Mouse (Mus musculus) monocyte, adult 2 months (primary cell): ENCODE results near the gene Adssl1.

Experiments
- DNase-seq, 2 experiments: peaks; one replicate each; pipeline ENCODE4 v3.0.0; 2022; ENCODE audit warnings: low spot score in 2 of 2, low read depth in 1 of 2

The Adssl1 gene

DNA sequence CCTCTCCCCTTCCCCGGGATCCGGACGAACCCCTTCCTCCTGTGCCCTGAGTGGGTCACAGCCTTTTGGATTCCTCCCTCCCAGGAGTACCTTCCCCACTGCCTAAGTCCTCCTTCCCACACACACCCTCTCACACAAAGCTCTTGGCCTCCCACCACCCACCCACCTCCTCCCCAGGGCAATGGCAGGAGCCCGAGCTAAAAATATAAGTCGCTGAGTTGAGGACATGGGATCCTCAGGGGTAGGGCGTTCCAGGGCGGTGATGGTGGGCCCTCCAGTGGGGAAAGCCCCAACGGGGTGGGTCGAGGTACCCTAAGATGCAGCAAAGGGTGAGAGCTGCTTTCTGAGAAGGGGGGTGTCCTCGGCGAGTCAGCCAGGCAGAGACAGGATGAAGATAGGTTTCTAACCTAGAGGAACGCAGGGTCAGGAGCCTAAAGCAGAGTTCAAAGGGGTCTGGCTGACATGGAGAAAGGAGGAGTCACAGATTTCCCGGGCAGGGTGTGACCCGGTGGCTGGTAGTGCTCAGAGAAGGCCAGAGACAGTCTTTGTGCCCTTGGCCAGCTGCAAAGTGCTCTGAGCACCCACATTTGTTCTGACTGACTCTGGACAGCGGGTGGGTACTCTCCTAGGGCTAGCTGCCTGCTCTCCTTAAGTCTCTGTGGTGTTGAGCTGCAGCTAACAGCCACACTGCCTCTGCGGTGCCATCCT is 663 bp downstream of the Adssl1 start:
- DNase-seq = no peak

DNA sequence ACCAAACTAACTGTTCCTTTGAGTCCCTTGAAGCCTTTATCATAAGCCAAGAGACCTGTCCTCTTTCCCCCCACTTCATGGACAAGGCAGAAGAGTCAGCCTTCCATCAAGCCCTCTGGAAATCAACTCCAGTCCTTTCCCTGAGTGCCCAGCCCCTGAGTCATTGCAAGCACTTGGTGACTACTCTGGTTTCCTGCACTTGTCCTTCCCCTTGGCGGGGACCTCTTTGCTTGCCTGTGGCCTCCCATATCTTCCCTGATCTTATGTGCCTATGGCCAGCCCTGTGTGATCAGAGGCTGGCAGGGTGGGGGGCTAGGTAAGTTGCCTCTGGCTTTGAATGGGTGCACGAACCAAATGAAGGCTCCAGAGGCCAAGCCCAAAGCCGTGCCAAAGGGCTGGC is 2.1 kb downstream of the Adssl1 start:
- no peak for DNase-seq

DNA sequence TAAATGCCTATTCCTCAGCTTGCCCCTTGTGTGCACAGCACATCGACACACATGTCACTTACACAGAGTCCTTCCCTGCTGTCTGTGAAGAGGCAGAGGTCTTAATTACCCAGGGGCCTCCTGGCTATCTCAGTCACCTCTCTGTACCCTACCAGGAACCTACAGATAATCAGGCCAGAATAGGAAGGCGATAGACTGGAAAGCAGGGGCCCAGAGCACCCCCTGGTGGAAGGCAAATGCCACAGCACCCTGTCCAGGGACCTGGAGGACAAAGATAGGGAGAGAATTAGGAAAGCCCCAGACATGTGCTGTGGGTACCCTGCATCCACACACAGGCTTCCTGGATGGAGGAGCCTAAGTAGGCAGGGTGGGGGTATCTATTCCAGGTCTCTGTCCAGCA is 3.9 kb downstream of the Adssl1 start:
- peak in 1 of 2 experiments; percentile 61 for DNase-seq

DNA sequence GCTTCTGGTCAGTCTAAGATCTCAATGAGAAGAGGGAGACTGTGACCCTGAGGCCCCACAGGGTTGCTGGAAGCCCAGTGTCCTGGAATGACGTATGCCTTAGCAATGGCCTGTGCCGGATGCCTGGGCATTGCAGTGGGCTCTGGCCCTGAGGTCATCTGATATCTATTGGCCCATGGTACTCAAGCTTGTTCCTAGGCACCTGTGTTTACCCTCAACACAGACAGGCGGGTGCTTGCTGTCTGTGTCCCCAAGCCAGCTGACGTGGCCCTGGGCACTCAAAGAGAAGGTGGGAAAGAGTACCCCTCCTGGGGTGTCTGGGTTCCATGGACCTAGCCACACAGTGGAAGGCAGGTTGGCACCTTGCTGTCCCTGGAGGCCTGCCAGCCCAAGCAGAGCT is 5.9 kb downstream of the Adssl1 start:
- no peak for DNase-seq

DNA sequence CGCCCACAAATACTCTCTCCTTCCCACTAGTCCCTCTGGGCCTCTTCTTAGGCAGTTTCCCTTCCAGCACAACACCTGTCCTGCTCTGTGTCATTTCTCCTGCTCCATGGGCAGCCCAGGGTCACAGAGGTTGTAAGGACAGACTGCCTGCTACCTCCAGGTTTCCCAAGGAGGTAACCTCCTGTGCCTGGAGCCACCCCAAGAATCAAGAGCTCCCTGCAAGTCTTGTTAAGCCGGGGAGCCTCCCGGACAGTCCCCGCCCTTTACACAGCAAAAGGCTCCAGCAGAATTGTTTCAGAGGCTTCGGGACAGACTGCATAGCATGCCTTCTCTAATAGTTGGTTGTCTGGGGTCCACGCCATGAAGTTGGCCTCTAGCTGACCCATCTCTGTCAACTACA is 6.6 kb downstream of the Adssl1 start:
- no peak for DNase-seq

DNA sequence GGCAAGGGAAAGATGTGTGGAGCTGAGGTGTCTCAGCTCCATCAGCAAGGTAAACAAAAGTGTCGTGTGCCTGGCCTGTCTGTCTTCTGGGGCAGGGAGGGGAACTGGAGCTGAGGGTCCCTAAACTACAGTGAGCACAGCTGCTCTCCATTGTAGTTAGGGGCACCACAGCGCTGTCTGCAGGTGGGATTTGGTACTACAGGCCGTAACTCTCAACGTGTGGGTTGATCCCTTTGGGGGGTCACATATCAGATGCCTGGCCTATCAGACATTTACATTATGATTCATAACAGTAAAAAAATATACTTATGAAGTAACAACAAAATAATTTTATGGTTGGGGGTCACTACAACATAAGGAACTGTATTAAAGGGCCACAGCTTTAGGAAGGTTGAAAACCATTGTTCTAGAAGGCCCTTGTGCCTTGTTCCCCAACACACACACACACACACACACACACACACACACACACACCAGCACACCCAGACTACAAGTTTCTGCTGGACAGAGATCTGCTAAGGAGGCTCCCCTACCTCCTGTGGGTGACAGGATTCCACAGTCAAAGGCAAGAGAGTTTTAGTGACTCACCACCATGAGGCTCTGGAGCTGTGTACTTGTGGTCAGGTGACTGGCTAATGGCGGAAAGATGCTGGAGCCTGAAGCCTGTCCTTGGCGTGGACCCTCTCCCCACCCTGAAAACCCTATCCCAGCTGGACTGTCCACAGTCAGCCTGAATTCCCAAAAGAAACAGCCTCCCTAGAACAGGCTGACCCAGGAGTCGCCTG is 7.4 kb downstream of the Adssl1 start:
- no peak for DNase-seq

DNA sequence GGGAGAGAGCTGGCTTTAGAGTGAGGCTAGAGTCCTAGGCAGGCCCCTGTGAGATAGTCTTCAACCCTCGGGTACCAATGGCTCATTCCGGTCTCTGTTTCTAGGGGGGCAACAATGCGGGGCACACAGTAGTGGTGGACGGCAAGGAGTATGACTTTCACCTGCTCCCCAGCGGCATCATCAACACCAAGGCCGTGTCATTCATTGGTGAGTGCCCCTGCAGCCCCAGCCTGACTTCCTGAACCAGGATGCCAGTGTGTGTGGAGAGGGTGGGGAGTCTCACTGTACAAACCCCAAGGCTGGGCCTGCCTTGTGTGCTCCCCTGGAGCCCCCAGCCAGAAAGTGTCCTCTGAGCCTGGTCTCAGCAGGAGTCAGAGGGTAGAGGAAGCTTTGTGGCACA is 8.4 kb downstream of the Adssl1 start:
- DNase-seq = no peak

DNA sequence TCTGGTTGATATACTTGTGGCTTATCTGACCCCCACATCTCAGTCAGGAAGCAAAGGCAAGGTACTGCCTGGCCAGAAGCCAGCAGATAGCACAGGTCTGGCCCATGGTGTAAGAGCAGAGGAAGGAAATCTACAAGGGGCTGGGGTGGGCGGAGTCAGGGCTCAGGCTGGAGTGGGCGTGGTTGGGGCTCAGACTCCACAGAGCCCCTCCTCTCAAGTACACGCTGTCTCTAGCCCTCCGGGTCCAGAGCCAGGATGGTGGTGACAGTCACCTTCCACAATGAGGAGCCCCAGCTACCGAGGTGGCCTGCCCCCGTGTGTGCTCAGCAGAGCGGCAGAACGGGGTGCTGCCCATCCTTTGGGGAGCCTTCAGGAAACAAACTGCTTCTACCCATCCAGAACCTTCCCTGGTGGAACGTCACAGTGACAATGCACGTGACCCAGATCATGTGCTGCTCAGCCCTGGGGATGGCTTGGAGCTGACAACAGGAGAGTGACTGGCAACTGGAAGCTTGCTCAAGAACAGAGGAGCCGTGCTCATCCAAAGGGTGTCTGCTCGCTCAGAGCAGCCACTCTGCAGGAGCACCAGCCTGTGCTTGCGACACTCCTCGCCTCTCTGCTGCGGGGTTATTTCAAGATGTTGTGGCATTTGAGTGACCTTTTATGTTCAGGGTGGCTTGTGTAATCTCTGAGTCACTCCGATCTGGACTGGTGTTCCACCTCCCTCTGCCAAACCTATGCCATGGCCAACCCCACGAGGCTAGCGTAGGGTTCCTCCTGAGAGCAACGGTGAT is 9.3 kb downstream of the Adssl1 start:
- DNase-seq = peak; percentile 83 to 87

DNA sequence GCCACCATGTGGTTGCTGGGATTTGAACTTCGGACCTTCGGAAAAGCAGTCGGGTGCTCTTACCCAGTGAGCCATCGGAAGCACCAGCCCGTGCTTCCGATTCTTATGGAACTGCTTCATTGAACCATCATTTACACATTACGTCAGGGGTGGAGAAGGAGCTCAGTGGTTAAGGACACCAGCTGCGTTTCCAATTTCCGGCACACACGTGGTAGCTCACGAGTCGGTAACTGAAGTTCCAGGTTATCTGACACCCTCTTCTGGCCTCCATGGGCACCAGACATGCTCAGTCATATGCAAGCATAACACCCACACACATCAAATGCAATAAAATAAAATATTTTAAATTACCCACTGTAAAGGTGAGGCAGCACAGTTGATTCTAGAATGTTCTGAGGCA is 10.2 kb downstream of the Adssl1 start:
- no peak for DNase-seq

DNA sequence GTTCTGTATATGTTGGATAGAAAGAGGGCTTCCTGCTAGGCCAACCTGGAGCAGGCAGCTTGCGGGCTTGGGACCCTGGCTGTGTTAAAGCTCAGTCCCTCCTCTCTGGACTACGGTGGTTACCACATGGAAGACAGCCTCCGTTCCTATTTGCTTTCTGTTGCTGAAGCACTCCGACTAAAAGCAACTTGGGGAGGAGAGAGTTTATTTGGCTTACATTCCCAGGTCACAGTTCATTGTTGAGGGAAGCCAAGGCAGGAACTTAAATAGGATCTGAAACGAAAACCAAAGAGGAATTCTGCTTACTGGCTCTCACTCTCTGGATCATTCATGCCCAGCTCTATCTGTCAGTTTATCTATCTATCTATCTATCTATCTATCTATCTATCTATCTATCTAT is 11.0 kb downstream of the Adssl1 start:
- DNase-seq = no peak

DNA sequence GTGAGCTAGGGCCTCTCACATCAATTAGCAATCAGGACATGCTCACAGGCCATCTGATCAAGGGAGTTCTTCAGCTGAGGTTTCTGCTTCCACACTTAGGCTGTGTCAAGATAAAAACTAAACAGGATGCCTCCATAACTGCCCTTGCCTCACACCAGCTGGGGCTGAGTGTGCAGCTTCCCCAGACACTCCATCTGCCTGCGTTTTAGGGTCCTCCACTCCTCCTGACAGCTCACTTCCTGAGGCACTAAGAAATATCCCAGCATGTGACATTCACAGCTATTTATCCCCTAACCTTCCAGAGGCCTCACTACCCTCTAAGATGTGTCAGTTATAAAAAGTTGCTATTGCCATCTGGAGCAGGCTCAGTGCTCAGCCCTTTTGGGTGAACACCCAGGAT is 11.6 kb downstream of the Adssl1 start:
- no peak for DNase-seq

DNA sequence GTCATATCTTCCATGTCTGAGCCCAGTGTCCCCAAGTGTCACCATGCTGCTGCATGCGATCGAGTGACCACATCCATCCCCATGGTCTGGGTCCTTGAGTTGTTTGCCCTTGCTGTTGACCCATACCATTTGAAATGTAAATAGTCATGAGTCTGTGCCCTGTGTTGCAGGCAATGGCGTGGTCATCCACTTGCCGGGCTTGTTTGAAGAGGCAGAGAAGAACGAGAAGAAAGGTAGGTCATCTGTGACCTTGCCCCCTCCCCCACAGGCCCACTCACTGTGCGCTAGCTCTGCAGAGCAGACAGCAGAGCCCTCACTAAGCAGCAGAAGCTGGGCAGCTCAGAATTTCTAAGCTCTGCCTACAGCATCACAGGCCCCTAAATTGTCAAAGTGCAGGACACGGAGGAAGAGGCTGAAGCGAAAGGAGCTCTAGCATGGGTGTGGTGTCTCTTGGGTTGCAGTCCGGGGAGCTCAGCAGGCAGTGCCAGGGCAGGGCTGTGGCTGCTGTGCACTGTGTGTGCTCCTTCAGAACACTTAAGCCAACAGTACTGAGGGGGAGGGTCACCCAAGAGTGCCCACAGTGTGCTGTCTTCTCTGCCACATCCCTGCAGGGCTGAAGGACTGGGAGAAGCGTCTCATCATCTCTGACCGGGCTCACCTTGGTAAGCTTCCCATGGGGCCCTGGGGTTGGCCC is 12.4 kb downstream of the Adssl1 start:
- no peak for DNase-seq

DNA sequence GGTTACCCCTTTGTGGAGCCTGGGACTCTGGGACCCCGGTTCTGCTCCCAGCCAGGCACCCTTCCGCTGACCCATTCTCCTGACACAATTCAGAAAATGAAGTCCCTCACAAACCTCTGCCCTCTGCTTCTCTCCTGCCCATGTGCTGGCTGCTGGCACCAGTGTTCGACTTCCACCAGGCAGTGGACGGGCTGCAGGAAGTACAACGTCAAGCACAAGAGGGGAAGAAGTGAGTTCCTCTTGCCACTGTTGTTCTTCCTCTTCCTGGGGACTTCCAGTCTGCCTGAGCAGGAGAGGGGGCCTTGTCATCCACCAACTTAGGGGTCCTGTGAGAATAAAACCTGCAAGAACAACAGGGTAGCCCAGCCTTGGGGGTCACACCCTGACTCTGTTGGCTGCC is 13.1 kb downstream of the Adssl1 start:
- peak in 1 of 2 experiments; percentile 52 for DNase-seq

DNA sequence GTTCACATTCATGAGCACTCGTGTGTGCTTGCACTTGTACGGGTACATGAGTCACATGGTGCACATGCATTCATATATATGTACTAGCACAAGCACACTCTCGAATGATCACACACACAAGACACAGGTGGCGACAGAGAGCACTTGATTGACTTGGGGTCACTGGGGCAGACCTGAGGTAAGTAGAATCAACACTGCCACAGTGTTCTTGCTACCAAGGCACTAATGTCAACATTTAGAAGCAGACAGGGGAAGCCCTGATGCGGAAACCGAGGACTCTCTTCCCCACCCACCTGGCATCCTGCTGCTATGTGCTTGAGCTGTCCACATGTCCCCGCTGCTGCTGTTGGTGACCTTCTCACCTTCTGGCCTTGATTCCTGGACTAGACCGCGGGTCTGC is 13.8 kb downstream of the Adssl1 start:
- no peak for DNase-seq

DNA sequence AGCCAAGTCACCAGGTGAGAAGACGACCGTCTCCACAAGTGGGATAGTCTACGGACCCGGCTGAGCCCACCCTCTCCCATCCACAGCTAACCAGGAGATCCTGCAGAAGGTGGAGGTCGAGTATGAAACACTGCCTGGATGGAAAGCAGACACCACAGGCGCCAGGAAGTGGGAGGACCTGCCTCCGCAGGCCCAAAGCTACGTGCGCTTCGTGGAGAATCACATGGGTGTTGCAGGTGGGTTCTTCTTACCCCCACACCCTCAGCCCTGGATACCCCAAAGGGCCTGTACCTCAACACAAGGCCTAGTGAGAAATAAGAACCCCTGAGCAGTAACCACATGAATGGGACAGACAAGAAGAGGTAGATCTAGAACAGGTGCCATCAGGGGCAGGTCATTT is 19.7 kb downstream of the Adssl1 start:
- DNase-seq = no peak

DNA sequence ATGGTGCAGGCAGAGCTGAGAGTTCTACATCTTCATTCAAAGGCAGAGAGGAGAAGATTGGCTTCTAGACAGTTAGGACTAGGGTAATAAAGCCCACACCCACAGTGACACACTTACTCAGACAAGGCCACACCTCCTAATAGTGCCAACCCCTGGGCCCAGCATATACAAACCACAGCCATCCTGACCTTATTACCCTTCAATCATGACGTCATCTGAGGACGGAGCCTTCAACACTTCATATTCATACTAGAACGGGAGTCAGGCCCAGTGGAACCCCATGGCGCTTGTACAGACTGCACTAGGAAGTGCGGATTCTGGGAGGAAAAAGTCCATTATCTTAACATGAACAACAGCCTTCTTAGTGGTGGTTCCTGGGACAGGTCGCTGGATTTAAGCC is 23.3 kb downstream of the Adssl1 start:
- DNase-seq = no peak

DNA sequence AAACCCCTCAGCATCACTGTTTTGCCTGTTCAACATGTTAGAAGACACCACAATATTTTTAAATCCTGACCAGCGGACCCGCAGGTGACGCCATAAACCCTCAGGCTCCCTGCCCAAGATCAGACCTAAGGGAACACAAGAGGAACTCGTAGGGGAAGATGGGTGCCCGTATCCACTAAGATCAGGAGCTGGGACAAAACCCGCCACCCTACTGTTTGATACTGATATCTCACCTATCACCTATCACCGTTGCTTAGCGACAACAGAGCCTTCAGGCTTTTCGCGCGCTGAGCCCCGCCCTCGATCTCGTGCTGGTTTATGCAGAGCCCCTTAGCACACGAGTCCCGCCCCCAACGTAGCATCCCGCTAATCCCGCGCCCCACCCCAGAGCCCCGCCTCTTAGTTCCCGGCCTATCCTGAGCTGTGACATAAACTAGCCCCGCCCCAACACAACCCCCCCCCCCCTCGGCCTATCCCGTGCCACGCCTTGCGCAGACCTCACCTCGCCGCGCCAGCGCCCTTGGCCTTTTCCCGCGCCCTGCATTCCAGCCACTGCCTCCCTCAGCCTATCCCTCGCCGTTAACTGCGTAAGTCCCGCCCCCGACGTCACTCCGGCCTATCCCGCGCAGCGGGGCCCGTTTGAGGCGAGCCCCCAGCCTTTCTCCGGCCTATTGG is 24.5 kb downstream of the Adssl1 start, which contains the start of gene Siva1:
Gene Siva1 (plus strand): TSS at position 500 of the 675 bp plus-strand sequence.
- peak; percentile 96 to 98 for DNase-seq

DNA sequence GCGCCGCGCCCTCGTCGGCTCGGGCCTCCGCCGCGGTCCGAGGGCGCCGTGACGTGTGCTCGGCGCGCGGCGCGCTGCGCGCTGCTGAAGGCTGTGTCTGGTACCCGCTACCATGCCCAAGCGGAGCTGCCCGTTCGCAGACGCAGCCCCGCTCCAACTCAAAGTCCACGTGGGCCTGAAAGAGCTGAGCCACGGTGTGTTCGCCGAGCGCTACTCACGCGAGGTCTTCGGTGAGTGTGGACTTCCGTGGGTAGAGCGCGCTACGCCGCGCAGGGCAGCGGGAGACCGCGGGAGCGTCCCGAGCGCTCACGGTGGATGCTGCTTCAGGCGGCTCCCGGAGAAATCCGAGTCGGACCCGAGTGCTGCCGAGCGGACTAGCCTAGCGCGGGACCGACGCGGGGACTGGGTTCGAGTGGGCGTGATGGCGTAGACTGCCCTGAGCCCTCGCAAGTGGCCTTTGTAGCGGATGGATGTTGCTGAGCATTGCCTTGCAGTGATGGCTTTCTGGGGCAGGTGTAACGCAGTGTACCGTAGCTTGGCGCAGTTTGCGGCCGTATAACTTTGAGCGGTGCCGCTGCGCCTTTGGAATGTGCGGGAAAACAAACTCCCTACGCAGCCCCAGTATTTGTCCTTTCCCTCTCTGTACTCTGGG is 25.1 kb downstream of the Adssl1 start:
- DNase-seq = no peak

DNA sequence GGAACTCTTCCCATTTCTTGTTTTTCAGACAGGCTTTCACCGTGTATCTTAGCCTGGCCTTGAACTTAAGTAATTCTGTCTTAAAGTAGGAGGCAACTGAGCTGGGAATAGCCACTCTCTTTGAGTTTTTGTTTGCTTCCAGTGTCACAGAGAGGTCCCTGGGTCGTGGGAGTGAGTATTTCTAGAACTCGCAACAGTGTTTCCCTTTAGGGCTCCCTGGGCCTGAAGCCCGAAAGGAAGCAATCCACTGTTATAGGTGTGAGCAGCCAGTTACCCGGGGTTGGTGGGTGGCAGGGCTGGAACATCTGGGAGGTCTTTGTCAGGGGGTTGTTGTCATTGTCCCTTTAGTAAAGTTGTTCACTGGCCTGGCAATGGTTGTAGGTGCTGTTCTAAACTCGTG is 26.3 kb downstream of the Adssl1 start:
- no peak for DNase-seq

DNA sequence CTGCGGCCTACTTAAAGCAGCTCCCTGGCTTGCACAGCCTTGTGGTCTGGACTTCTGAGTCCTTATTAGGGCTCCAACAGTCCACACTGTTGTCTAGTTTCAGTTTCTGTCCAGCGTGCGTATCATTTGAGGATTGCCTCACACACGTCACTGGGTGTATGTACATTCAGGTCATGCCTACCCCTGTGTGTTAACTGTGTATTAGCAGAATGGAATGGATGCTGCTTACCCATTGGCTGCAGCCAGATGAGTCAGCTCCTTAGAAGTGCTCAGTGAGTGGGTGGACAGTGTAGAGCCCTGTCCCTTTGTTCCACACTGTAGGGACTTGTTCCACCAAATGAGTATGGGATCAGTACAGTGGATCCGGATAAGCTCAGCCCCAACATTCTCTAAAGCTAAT is 28.2 kb downstream of the Adssl1 start:
- no peak for DNase-seq
